Mouse (Mus musculus) kidney, adult 2 months (tissue): Measurements from ENCODE around the gene Xpo4. TPM values are rescaled to one million over a fixed set of nuclear protein-coding genes. Genes with fewer than 3 reads are reported as not detected.

Experiments used
- DNase-seq: peaks from one replicate; pipeline ENCODE4 v3.0.0; 2021
- H3K27ac ChIP-seq: fragments of 200-500 bp; 2 replicates; pipeline ENCODE4 v1.5.1; 2012; ENCODE audit warnings: low read depth, low read length, control low read depth, inconsistent platforms; ENCODE audit not compliant: insufficient read depth
- H3K27me3 ChIP-seq: fragments of 200-500 bp; replicated peaks from 2 replicates; pipeline ENCODE4 v1.6.1; 2012; ENCODE audit warnings: mild to moderate bottlenecking, moderate library complexity, low read length, inconsistent platforms; ENCODE audit not compliant: control insufficient read depth, insufficient read depth
- H3K36me3 ChIP-seq: fragments of 200-500 bp; 2 replicates; pipeline ENCODE4 v1.6.1; 2012; ENCODE audit warnings: mild to moderate bottlenecking, moderate library complexity, low read length, inconsistent platforms; ENCODE audit not compliant: control insufficient read depth, insufficient read depth
- H3K4me1 ChIP-seq: fragments of 200-500 bp; 2 replicates; pipeline ENCODE4 v1.6.1; 2011; ENCODE audit warnings: low read length; ENCODE audit not compliant: control insufficient read depth, insufficient read depth
- H3K4me3 ChIP-seq: fragments of 200-500 bp; 2 replicates; pipeline ENCODE4 v1.5.1; 2011; ENCODE audit warnings: mild to moderate bottlenecking, low read depth, low read length, control low read depth; ENCODE audit not compliant: insufficient read depth
- CTCF ChIP-seq: fragments of 200-500 bp; conservative IDR thresholded peaks from 2 replicates; pipeline ENCODE4 v1.5.1; 2011; ENCODE audit warnings: low read depth, mild to moderate bottlenecking, control low read depth, low read length, moderate library complexity, mixed read lengths; ENCODE audit not compliant: insufficient read depth, insufficient read length
- POLR2A ChIP-seq: fragments of 200-500 bp; IDR thresholded peaks from one replicate; pipeline ENCODE4 v1.6.1; 2011; ENCODE audit warnings: low read depth, low read length, control low read depth
- WGBS: fragments of 180-500 bp; shearing (Covaris S2); methylation state at CpG from one replicate; pipeline ENCODE4 v1.1.7; 2018; 5-methylcytosine and 5-hydroxymethylcytosine counted together
- polyA plus RNA-seq: library from polyadenylated mRNA; depleted of rRNA; stranded (reverse); fragments of >200 nt; gene quantifications from 2 replicates; pipeline ENCODE4 v1.2.3, GENCODE M21; 2012; rRNA removed

Gene Xpo4
- polyA plus RNA-seq, 1 experiment = 3.4 TPM

- Histone ChIP-seq H3K4me3 (no peak overlapping the region), H3K4me1 (no peaks in the 10 kb centered on the region; the same call in 1 of the 2 replicates), H3K27me3 (no peaks in the 10 kb centered on the region), H3K36me3 (no peaks in the 10 kb centered on the region), H3K27ac (no peak overlapping the region)
- WGBS = 92% methylated on average over 3 of the region's 3 CpGs
- no peak for DNase-seq
- TF ChIP-seq CTCF (no peak), POLR2A (no peak)
Observed at GRCm38 (mm10) chr14:57532577-57532976, 132.7 kb downstream of the Xpo4 start.

DNA sequence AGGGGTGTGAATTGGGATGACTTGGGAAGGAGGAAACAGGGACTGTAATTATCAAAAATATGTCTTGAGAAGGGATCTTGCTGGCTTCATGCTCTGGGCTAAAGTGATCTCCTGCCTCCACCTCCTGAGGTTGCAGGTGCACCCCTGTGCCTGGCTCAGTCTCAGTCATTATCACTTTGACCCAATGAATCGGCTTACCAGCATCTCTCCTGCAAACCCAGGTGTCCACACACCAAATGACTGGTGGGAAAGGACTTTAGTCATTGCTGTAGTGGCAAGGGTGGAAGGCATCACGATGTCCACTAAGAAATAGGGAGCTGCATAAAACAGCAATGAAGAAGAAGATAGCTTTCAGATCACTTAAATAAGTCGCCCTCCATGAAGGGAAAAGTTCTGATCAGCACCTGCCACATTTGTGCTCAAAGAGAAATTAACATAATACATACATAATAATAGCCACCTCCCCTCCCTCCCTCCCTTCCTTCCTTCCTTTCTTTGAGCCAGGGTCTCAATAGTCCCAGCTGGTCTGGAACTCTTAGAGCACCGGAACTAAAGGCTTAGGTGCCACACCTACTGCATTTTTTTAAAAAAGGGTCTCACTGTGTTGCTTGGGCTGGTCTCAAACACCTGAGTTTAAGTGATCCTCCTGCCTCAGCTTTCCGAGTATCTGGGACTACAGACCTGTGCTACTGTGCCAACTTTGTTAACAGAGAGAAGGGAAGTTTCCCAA lies 135.3 kb downstream of the Xpo4 start:
- no peak for TF ChIP-seq POLR2A
- TF ChIP-seq CTCF = no peak
- no peaks in the 10 kb centered on the region for H3K36me3 ChIP-seq
- no peak for DNase-seq
- no peak overlapping the region for H3K27ac ChIP-seq
- no peaks in the 10 kb centered on the region for H3K4me1 ChIP-seq
- no peak overlapping the region for H3K4me3 ChIP-seq
- no peaks in the 10 kb centered on the region; the same call in 1 of the 2 replicates for H3K27me3 ChIP-seq
- WGBS = 80% methylated on average over 5 of the region's 5 CpGs

GRCm38 (mm10) chr14:57529086-57529785 lies 136.0 kb downstream of the Xpo4 start:
- 61% methylated on average over 10 of the region's 10 CpGs for WGBS
- H3K4me1 ChIP-seq = no peaks in the 10 kb centered on the region
- no peaks in the 10 kb centered on the region; the same call in 1 of the 2 replicates for H3K27me3 ChIP-seq
- H3K36me3 ChIP-seq = no peaks in the 10 kb centered on the region
- DNase-seq = no peak
- no peak overlapping the region for H3K4me3 ChIP-seq
- no peak for TF ChIP-seq POLR2A
- no peak overlapping the region for H3K27ac ChIP-seq

DNA sequence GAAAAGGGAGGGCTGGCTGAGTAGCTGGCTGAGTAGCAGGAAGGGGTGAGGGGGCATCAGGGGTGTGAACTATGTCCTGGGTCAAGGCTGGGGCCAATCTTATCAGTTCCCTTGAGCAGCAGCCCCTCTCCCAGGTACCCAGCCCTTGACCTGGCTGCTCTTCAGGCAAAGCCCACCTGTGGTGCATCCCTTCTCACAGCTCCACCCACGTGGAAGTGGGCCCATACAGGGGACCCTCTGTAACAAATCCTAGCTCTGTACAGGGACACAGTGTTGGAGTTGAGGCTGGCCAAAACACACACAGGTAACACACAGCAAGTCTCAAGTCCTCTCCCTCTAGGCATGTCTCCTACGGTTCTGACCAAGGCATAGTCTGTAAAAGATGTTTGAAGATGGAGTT lies 137.6 kb downstream of the Xpo4 start:
- DNase-seq = no peak

More for the DNA sequence above, 137.6 kb downstream of the Xpo4 start:
- no peaks in the 10 kb centered on the region; the same call in 1 of the 2 replicates for H3K27me3 ChIP-seq
- H3K4me3 ChIP-seq = no peak overlapping the region
- no peaks in the 10 kb centered on the region for H3K36me3 ChIP-seq
- no peaks in the 10 kb centered on the region for H3K4me1 ChIP-seq
- H3K27ac ChIP-seq = no peak overlapping the region
- no peak for TF ChIP-seq CTCF
- no peak for TF ChIP-seq POLR2A
- 72% methylated on average over 2 of the region's 2 CpGs for WGBS

Other genes with a start within 250 kb of the Xpo4 start
- gene Ift88, start 241.4 kb downstream of the Xpo4 start, polyA plus RNA-seq = 5.9 and 6.7 TPM in 2 replicates
- gene Il17d, start 140.7 kb downstream of the Xpo4 start, polyA plus RNA-seq = 1.5 and 3.0 TPM in 2 replicates
- 21.7 and 24.4 TPM in 2 replicates for gene Eef1akmt1, start 93.8 kb downstream of the Xpo4 start, polyA plus RNA-seq
- not detected in 2 replicates for gene Gm49361, start 80.7 kb upstream of the Xpo4 start, polyA plus RNA-seq
- gene Lats2, start 93.0 kb upstream of the Xpo4 start, polyA plus RNA-seq = 31.1 and 35.9 TPM in 2 replicates
- gene Sap18, start 132.8 kb upstream of the Xpo4 start, polyA plus RNA-seq = 5.6 and 7.0 TPM in 2 replicates
- gene Ska3, start 160.8 kb upstream of the Xpo4 start, polyA plus RNA-seq = 0.09 and 0.15 TPM in 2 replicates
- 72.7 and 81.0 TPM in 2 replicates for gene Mrpl57, start 160.8 kb upstream of the Xpo4 start, polyA plus RNA-seq
- gene Zdhhc20, start 224.8 kb upstream of the Xpo4 start, polyA plus RNA-seq = 2.6 and 3.7 TPM in 2 replicates